Mouse (Mus musculus): ENCODE results near the gene Tsen34.
"Not testable (repeated sequence)": the region's sequence is repeated elsewhere in the genome, so short reads cannot be mapped to it uniquely, and the experiment has no call there.

The Tsen34 gene

DNA sequence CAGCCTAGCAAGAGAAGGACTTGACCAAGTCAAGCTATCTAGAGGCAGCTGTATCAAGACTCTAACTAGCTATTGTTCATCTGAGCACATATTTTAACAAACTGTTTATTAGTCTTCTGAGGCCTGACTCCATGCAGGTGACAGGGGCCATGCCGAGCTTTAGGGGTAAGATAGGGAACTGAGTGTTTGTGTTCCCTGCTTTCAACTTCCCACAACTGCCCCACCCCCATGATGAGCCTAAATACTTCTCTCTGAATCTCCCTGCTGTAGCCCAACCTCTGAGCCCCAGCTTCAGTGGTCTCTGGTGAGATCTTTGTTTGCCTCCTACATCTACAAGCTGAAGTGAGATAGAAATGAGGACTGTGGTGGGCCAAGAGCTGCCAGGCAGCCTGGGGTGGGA lies 22.6 kb downstream of the Tsen34 start:
- CTCF ChIA-PET, result no interaction called here

DNA sequence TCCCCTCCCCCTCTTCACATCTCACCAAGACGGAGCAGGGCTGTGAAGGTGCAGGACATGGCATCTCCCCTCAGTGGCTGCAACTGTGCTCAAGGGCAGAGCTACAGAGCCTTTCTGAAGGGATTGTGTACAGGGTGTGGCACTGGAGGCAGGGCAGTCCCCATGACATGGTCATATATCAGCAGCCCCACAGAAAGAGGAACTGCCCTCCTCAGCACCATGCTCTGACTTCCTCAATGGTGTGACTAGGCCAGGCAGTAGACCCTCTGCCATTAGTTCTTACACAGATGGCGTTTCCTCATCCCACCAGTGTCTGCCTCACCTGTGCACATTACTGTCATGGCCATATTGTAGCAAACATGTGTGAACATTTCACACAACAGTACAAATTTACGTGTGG lies 27.6 kb downstream of the Tsen34 start, which contains the start of gene Pirb:
Pirb (minus strand) TSS at position 124 of the 400 bp plus-strand sequence.
- CTCF ChIA-PET, result not testable (repeated sequence)

DNA sequence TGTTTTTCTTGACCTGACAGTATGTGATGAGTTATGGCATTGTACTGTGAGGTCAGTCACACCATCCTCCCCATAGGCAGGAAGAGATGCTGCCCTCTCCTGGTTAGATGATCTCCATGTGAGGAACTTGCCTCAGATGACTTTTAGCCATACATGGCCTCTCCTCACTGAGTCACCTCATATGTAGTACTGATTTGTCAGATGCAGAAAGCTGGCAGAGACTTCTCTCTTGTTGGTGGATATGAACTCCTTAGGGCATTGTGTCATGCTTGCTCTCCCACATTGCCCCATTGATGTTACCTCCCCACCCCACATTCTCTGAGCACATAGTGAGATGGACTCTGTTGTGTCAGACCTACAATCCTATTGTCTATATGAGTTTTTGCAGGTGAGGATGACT lies 32.8 kb downstream of the Tsen34 start:
- CTCF ChIA-PET, result not testable (repeated sequence)

DNA sequence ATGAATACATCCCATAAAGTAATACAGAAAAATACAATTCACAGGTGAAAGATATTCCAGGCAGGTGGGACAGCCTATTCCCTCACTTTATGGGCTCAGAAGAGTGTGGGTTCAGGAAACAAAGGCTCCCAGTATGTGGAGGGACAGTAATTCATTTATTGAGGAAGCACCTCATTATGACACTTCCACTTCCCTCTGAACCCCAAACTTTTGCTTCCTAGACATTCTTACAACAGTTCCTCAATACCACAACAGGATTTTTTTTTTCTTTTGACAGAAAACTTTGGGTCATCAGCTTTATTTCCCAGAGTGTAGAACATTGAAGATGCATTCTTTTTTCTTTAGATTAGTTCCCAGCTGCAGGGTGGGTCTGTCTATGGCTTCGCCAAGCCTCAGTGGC lies 40.0 kb downstream of the Tsen34 start:
- CTCF ChIA-PET, result not testable (repeated sequence)
